Mouse (Mus musculus) T-helper 17 cell (primary cell): ENCODE measurements around the gene Nrg4.

Source experiments
- in situ Hi-C, 2 experiments: fragments of 300-600 bp; cut with MboI, MseI; formaldehyde crosslinking; loops; 1 replicate in 1 of 2; 2 replicates in 1 of 2; pipeline ENCODE4 v1.15.1; 2025; ENCODE audit warnings: high pct_unique_total_duplicates in 2 of 2

The Nrg4 gene

DNA sequence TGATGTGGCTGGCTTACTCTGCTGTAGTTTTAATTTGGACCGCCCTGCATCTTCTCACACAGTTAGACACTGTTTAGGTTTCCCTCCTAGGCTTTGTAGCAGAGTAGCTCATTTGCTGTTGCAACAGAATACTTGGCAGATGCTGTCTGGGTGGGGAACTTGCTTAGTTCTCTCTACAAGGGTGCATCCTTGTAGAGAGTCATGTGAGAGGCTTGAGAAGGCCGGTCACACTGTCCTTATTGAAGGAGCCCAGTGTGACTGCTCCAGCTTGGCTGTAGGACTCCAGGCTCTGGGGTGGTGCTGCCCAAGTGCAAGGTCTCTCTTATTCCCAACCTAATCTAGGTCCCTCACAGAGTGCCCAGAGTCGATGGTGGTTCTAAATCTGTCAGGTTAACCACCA, 109.3 kb downstream of the Nrg4 start:
- in situ Hi-C loops = no loop called here

DNA sequence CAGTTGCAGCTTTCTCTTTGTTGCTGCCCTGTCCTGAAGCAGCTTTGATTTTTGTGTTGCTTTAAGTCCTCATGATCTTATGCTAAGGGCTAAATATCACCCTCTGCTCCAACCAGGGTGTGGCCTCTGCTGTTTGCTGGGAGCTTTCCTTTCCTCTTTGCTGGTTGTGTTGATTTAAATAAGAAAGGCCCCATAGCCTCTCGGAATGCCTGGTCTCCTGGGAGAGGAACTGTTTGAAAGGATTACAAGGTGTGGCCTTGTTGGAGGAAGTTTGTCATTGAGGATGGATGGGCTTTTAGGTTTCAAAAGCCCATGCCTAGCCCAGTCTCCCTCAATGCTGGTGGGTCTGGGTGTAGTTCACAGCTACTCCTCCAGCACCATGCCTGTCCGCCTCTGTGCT, 110.6 kb downstream of the Nrg4 start:
- in situ Hi-C loops = no loop called here

DNA sequence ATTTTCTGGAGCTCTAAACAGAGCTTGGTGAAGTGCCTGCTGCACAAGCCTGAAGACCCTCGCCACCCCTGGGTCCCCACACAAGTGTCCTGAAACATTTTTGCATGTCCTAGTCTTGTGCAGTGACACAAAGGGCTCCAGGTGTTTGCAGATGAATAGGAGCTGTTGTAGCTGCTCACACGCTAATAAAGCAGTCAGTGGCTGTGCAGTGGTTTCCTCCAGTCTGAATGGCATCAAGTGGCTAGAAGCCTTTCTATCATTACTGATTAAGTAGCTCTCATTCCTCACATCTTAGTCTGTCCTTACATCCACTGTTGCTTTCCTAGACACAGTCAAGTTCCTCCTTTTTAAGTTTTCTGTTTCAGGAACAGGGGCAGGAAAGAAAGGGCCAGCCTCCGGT, 111.0 kb downstream of the Nrg4 start:
- in situ Hi-C loops = no loop called here

DNA sequence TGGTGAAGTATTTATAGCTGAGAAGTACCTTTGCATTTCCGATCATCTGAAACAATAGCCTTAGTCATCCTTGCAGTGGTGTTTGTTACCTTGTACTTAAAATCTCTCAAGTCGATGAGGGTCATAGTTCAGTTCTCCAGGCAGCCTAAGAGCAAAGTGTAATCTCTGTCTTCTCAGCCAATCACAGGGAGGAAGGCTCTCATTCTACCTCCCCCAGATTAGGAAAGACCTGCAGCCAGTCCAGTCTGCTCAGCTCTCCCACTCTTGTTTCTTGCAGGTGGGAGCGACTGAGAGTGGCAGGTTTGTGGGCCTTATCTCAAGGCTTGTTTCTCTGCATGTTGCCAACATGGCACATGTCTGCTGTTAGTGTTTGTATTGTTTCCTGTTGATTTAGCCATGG, 111.6 kb downstream of the Nrg4 start:
- in situ Hi-C loops = no loop called here

DNA sequence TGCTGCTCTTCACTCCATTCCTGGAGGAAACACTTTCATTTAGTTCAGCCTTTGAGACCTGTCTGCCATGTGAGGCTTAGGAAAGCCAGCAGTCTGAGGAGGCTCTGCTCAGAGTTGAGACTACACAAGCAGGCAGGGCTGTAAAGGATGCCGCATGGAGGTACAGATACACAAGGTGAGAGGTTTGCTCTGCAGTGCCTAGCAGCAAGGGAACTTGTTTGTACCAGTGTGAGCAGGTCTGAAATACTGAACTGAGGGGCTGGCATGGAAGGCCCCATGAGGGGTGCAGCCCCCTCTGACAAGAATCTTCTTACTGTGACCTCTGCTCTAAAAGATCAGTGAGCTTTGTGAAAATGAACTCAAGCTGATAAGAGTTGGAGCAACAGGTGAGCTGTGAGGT, 113.2 kb downstream of the Nrg4 start:
- in situ Hi-C loops = no loop called here

DNA sequence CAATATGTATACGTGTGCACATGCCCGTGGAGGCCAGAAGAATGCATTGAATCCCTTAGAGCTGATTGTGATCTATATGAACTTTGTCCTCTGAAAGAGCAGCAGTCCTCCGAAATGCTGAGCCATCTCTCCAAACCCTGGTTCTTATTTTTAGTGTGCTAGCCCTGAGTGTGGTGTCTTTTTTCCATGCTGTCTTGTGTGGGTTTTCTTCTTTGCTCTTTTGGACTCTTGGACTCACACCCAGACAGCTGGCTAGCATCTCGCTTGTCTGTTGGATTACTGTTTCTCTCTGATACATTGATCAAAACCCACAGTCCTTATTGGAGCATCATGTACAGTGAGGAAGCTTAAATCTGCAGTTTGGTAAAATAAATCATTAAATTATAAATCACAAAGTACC, 115.0 kb downstream of the Nrg4 start:
- in situ Hi-C loops = no loop called here

DNA sequence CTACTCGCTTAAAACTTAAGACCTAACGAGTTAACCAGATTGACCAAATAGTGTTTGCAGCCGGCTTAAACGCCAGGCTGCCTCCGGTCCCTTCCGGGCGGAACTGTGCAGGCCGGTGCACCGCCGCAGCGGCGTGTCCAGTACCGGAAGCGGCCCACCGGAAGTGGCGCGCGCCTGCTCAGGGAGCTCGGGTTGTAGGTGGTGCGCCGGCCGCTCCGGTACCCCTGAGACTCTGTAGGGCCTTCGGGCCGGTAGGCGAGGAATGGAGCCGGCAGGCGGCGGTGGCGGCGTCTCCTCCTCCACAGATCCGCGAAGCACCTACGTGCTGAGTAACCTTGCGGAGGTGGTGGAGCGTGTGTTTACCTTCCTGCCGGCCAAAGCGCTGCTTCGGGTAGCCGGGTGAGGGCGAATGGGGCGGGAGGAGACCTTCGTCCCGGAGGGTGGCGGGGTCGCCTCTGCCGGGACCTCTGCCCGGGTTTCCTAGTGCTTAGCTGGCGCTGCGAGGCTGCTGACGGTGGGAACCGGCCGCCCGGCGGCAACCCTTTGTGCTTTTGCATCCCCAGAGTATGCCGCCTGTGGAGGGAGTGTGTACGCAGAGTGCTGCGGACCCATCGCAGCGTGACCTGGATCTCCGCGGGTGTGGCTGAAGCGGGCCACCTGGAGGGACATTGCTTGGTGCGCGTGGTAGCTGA, 117.7 kb downstream of the Nrg4 start, which contains the start of gene Fbxo22:
Gene Fbxo22 (plus strand): TSS at position 136 of the 692 bp plus-strand sequence.
- in situ Hi-C loops = no loop called here

DNA sequence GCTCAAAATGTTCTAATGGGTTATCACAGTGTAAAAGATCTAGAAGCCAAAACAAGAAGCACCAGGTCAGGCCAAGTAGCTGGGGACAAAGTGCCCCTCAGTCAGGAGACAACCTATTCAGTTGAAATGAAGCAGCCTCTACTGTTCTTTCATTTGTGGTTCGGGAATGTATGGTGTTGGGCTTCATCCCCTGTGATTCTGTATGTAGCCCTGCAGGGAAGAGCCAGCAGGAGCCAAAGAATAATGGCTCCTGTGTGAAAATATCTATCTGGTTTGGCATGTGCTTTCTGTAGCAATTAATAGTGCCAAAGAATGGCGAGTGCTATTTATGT, 118.2 kb downstream of the Nrg4 start:
- in situ Hi-C loops = no loop called here

DNA sequence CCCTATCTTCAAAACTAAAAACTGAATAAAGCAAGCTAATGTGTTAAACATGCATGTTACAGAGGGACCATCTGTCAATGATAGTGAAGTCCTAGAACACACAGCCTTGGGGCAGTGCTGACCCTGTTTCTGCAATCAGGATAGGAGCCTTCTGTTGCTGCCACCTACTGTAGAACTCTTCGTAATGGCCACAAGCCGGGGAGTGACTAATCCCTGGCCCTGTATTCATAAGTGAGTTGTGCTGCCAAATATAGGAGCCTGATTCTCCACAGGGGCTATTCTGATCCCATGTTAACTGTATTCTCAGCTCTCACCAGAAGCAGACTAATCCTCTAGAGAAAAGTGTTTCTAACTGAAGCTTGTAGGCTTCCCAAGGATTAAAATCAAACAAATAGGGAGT, 127.3 kb downstream of the Nrg4 start:
- in situ Hi-C loops = no loop called here

DNA sequence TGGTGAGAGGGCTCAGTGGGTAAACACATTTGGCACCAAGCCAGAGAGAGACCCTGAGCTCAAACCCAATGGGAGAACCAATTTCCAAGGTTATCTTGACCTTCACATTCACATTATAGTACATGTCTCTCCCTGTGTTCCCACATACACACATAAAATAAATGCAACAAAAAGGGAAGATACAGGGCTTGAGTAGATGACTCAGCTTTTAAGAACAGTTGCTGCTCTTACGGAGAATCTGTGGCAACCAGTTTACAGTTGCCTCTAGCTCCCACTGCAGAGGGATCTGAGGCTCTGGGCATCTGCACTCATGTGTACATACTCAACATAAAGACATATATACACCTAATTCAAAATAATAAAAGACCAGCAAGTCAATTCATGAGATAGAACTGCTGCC, 128.4 kb downstream of the Nrg4 start:
- in situ Hi-C loops = no loop called here

DNA sequence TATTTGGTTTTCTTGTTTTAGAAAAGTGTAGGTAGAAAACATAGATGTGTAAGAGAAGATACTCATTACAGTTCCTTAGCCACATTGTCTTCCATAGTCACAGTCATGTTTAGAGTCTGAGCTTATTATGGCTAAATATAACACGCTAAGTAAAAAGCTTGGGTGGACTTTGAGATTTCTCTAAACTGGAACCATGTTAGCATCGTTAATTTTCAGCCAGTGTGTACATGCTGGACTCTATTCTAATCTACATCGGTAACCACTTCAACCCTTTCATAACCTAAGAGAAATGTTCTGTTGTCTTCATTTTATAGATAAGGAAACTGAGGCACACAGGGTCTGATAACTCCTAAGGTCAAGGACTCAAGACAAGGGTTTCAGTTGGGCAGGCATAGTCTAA, 130.8 kb downstream of the Nrg4 start:
- in situ Hi-C loops = no loop called here

DNA sequence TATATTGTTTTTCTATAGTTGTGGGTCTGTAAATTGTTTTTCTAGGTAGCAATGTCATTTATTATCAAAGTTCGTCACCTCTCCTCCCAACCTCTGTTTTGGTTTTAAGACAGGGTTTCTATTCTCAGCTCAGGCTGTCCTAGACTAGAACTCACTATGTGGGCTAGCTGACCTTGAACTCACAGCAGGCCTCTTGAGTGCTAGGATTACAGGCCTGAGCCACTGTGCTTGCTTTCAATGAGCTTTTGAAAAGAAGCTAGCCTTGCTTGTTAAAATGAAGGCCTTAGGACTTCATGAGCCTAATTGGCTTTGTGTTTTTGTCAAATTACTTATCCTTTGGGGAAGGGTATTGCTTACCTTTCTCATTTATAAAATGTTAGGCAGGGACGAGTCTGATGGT, 152.4 kb downstream of the Nrg4 start:
- in situ Hi-C loops = no loop called here

DNA sequence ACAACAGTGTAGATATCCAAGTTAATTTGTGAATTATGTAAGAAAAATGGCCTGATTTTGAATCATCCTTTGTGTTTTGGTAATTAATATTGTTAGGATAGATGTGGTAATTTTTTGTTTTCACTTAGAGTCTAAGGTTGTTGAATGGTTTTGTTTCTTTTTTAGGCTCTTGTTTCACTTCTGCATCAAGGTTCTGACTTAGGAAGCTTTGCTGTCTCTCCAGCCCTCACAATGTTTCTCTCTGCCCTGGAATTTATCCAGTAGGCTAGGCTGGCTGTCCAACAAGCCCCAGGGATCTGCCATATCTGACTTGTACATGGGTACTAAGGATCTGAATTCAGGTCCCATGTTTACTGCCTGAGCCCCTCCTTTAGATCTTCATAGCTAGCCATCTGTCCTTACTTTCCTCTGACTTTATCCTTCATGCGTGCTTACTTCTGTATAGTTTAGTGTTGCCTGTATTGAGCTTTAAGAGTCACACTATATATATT, 154.4 kb downstream of the Nrg4 start:
- in situ Hi-C loops = no loop called here

DNA sequence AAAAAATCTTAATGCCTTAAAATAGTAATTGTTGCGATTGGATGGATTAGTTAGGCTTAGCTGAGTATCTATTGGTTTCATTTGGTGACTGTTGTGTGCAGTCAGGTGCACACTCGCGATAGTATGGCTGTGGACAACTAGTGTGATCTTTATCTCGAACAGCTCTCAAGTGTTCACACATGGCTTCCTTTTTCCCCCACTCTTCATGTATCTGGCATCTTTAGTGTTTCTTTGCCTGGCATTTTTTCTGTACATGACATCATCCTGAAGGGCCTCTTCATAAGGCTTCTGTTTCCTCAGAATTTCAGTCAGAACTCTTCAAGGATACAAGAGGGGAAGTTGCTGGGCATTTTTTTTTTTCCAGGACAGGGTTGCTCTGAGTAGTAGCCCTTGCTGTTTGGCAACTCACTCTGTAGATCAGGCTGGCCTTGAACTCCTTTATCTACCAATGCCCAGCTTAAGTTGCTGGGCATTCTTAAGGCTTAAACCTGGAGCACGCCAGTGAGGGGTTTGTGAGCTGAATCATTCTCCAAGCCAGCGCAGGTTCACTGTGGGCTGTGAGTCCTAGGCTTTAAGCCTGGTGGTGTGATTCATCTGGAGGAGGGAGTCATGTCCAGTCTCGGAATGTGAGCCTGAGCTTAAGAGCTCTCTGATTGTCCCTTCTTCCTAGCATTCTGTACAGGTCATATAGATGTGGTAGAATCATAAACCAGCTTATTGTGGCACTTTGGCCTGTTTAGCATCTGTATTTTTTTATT, 155.8 kb downstream of the Nrg4 start:
- in situ Hi-C loops = no loop called here
